Mouse (Mus musculus): ENCODE results near the gene C1qbp. TPM values are rescaled to one million over a fixed set of nuclear protein-coding genes. Genes with fewer than 3 reads are reported as not detected.
A peak's percentile ranks its signal among the peaks of the same experiment; 100 is the strongest.

Gene C1qbp
- total RNA-seq, 2 experiments from 2014 or later, result 96.4 to 97.1 TPM

DNA sequence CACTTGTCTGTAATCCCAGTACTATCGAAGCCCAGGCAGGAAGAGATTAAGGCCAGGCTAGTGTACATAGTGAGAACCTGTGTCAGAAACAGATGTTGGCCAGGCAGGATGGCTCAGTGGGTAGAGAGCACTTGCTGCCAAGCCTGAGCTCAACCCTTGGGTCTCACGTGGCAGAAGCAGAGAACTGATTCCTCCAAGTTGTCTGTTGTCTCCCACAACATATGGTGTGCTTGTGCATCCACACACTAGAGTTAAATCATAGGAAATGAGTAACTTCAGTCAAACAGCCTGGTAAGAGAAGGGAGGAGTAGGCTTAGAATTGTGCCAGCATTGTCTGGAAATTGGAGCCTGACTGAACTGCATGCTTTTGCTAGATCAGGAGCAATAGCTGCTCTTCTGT, 7.6 kb downstream of the C1qbp start:
- no peak for DNase-seq (ENCODE audit: low spot score in 2 of 2)

DNA sequence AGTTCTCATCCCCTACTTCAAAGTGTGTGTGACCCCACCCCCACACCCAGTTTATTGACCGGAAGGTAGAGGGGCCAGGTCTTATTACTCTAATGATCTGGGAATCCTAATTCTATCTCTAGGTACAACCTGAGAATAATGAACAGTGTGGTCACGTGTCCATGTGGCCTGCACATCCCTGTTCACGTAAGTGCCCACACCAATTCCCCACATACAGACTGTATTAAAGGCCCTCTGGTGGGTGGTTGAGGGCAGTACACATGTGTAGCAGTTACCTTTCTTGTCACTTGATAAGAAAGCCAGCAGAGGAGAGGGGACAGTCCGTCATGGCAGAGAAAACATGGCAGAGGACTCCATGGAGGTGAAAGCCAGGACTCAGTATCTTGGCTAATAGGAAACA, 8.9 kb downstream of the C1qbp start:
- DNase-seq (ENCODE audit: low spot score in 2 of 2), result no peak

DNA sequence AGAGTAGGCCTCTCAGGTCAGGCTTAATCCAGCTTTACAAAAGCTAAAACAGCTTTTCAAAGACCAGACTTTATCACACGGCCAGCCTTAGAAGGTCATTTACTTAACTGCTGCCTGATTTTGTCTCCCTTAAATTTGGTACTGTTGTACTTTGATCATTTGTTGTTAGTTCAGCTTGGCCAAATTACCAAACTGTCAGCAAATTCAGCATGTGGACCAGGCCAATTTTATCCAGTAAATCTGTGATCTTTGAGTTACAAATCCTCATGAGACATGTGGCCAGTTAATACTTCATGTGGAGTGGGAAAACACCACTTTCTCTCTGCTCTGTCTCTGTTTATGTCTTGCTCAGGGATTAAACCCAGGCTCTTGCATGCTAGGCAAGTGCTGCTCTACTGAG, 10.2 kb downstream of the C1qbp start:
- no peak for DNase-seq (ENCODE audit: low spot score in 2 of 2)

DNA sequence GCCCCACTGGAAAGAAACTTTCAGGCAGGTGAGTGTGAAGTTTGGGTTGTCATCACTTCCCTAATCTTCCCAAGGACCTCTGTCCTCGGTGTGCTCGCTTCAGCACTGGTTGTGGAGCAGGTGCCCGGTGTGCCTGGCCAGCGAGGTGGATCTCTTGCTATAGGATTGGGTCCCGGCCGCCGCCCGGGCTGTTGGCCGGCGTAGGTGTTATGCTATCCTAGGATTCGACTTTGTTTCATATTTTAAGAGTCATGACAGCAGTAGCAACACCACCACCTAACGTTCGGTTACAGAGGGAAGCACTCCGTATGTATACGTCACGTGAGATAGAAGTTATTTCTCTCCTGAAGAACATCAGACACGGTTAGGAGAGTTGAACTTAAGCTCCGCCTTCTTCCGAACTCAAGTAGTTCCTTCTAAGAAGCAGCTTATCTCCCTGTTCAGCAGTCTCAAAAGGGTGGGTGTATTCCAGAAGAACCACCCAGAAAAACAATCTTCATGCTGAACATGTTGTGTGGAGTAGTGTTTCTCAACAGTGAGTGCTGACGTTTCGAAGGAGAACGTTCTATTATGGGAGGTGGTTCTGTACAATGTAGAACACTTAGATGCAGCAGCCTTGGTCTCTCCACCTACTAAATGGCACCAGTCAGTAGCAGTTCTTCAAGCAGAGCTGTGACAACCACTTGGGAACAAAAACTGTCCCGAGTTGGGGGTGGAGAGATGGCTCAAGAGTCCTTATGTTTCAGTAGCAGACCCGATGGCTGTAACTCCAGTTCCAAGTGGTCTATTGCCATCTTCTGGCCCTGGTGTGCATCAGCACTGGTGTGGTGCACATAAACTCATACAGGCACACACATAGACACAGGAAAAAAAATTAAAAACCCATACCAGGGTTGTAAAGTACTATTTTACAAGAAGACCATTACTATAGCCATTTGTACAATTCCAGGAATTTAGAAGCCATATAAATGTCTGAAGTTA, 12.0 kb downstream of the C1qbp start:
- DNase-seq (ENCODE audit: low spot score in 2 of 2), result no peak

DNA sequence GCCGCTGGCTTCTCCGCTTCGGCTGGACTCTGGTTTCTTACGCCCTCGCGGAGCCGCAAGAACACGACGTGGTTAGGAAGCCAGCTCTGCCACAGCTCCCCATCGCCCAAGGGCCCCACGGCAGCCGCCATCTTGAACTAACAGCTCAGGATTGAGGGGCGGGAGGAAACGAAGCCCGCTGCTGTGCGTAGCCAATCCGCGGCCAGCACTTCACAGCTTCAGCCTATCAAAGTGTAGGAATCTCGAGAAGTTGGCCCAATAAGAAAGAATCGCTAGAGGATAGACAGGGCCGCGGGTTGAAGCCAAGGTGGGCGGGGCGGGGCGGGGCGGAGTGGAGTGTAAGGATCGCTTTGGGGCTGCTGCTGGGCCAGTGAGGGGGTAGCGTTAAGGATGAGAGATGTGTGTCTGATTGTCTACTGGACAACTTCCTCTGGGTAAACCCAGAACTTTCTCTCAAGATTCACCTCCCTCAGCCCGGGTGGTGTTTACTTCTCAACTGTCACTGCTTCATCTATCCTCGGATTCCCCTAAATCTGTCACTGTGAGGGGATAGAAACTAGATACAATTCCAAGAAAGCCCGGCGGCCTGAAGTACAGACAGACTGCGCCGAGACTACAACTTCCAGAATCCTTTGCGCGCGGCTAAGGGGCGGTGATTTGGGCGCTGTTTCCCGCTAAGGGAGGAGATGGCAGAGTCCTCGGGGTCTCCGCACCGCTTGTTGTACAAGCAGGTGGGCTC, 12.8 kb downstream of the C1qbp start, which contains the start of the genes Nup88 and Rpain:
TSS of gene Nup88 (minus strand) at position 153 of the 739 bp plus-strand sequence.
TSS of gene Rpain (plus strand) at position 393 of the 739 bp plus-strand sequence.
- peak; percentile 90 to 92 for DNase-seq (ENCODE audit: low spot score in 2 of 2)

DNA sequence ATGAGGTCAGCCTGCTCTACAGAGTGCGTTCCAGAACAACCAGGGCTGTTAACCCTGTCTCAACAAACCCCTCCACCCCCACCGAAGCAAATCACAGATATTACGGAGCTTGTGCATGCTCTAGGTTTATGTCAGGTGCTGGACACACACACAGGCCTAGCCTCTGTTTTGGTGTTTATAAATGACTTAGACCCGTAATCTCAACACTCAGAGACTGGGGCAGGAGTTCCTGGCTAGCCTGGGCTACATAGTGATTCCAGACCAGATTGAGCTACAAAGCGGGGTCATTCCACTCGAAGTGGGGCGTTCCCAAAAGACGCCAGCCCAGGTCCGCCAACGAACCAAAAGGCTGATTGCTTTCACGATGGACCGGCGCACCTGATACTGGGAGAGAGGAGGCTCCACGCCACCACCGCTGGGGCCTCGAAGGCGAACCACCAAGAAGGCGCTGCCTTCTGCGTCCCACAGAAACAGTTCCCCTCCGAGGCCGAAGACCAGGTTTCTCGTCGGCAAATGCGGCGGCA, 13.5 kb downstream of the C1qbp start:
- no peak for DNase-seq (ENCODE audit: low spot score in 2 of 2)

DNA sequence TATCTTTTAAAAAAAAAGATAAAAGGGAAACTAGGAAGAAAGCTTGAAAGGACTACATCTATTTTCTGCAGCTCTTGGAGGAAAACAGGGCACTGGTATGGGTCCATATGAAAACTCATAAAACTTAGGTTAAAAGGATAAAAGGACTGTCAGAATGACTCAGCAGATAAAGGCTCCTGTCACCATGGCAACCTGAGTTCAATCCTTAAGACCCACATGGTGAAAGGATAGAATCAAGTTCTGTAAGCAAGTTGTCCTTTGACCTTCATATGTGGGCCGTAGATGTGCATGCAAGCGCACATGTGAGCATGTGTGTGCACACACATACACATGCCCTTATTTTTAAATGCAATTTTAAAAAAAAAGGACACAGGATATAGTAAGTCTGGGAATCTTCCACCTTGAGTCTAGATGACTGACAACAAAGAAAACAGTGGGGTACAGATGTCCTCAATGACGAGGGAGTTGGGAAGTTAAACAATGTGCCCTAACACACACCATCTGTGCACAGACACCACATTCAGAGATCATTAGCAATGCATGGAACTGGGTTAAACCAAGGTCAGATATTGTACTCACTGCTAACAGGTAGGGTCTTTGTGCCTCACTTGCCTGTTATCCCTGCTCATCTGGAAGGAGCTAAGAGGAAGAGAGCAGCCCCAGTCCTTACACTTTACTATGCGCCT, 18.5 kb downstream of the C1qbp start:
- no peak for DNase-seq (ENCODE audit: low spot score in 2 of 2)

DNA sequence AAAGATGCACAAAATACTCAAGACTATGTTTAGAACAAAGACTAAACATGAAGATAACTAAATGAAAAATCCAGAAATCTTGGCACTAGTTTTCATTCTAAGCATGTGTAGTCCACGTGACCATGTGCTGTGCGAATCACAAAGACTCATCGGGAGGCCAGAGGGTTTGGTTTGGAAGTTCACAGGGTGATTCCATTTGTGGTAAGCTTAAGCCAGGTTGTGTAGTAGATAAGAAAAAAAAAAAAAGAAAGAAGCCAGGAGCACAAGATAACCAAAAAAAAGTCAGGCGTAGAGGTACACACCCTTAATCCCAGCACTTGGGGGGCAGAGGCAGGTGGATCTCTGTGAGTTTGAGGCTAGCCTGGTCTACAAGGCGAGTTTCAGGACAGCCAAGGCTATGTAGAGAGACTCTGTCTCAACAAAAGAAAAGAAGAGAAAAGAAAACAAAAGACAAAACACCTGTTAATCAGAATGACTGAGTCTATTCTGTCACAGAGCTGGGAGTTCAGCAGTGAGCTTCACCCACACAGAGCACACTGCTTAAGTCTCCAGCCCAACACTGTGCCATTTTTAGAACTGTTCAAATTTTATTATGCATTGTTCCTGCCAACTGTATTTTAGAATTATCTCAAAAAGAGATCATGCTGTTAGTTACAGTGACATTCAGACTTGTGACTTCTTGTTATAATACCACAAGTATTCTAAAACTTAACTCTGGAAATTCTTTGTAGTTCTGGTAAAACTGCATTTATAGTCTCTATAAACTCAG, 21.9 kb downstream of the C1qbp start:
- DNase-seq (ENCODE audit: low spot score in 2 of 2), result no peak

DNA sequence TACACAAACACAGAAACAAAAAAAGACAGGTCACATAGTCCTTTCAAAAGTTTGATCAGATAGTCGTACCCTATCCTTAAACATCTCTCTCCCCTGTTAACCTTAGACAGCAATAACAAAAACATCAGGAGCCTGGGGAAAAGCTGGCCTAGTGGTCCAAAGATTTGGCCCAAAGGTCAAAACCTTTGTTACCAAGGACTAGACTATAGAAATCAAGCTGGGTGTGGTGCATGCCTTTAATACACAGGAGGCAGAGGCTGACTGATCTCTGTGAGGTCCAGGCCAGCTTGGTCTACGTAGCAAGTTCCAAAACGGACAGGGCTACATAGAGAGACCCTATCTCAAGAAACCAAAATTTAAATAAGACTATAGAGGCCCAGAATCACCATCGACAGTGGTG, 28.1 kb downstream of the C1qbp start:
- DNase-seq (ENCODE audit: low spot score in 2 of 2), result no peak

DNA sequence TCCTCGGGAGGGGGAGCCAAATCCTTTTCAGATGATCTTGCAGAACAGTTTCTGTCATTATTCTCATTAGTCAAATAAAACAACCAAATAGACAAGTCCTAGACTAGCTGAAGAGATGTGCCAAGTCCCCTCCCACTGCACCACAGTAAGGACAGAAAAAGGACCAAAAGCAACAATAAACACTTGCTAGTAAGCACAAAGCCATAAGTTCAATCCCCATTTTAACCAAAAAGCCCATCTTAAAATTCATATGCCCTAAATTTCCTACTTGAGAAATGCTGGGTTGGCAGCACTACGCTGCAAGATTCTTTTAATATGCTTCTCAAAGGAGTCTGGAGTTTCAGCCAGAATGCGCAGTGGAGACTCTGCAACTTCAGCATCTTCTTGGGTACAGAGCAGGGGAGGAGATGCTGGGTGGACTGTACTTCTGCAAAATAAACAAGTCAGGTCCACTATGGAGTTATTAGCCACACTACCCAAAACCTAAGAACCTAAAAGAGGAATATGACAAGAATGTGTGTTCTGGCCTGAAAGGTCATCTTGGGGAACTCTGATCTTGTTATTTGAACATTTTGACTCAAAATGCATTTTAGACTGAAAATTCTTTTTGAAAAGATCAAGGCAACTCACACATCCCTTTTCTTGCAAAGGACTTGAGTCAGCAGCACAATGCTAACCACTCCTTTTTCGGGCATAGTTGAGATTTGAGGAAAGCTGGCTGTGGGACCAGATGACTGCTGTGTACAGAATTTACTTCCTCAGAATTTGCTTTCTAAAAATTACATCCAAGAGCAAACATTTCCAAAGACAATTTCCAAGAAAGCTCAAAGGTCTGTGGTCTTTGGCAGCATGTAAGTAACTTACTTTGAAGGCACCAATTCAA, 37.6 kb downstream of the C1qbp start:
- no peak for DNase-seq (ENCODE audit: low spot score in 2 of 2)

DNA sequence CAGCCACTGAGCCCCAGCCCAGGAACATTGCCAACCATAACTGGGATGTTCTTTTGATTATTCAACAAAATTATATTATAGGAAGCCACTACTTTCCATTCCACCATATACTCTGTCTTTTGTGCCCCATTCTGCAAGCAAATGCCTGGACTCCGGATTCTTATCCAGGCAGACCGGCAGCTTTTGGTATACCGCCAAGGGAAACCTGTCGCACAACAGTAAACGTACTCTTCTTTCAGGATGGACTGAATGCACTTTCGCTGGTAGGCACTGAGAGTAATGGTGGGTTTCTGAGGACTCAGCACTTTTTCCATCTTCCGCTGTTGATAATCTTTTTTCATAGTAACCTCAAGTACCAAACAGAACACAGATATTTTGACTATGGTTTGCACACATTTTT, 39.2 kb downstream of the C1qbp start:
- no peak for DNase-seq (ENCODE audit: low spot score in 2 of 2)

DNA sequence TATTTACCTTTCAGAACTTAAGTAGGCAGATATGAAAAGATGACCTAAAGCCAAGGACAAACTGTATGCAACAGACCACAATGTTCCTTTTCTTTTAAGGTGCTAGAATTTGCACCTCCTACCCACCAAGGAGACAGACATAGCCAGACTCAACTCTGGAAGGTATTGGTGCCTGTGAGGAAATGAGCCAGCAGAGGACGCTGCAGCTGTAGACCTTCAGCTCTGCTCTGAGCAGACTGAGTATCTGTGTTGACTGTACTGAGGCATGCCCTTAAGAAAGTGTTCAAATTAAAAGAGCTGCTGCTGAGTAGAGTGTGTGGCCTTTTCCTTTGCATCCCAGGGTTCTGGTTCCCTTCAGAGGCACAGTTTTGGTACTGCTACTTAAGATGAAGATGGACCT, 40.2 kb downstream of the C1qbp start:
- DNase-seq (ENCODE audit: low spot score in 2 of 2), result no peak

DNA sequence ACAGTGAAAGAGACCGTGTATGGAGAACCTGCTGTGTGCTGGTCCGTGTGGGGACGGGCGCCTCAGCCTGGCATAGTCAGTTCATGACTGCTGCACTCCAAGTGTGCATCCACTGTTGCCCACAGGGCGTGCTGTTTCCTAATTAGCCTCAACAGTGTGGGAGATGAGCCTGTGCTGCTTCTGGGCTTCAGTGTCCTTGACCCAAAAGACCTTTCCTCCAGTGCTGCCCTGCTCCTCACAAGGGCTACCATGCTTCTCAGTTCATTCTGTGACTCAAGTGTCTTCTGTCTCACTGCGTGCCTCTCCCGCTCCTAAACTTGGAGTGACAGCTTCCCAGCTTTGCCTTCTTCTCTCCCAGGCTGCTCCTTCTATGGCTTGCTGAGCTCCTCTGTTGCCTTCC, 47.5 kb downstream of the C1qbp start:
- no peak for DNase-seq (ENCODE audit: low spot score in 2 of 2)

DNA sequence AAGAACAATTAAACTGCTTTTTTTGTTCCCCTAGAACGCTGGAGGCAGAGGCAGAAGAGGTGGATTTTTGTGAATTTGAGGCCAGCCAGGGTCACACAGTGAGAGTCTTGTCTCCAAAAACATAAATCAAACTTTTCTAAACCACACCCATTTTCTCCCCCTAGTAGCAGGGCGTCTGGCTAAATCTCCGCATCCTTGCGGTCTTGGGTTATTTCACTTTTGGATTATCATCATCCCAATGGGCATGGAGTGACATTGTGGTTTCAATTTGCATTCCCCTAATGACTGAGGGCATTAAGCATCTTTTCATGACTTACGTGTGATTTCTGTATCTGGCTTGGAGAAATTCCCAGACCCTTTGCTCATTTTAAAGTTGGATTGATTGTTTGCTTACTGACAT, 51.4 kb downstream of the C1qbp start:
- no peak for DNase-seq (ENCODE audit: low spot score in 2 of 2)

Other genes with a start within 250 kb of the C1qbp start
- 10 to 100 TPM; 17.2 to 17.9 TPM for gene Zfp3, start 218.8 kb downstream of the C1qbp start, total RNA-seq (2021)
- gene Scimp, start 170.4 kb downstream of the C1qbp start, total RNA-seq (2021), result not detected
- gene Rabep1, start 138.2 kb downstream of the C1qbp start, total RNA-seq (2021), result 100 to 1,000 TPM; 140 TPM
- 10 to 100 TPM; 52.0 to 52.5 TPM for gene Nup88, start 13.1 kb downstream of the C1qbp start, total RNA-seq (2021)
- gene Rpain, start 12.8 kb downstream of the C1qbp start, total RNA-seq (2021), result 10 to 100 TPM; 39.6 to 42.2 TPM
- 10 to 100 TPM; 25.9 to 27.0 TPM for gene Dhx33, start 21.4 kb upstream of the C1qbp start, total RNA-seq (2021)
- gene Mis12, start 36.6 kb upstream of the C1qbp start, total RNA-seq (2021), result 10 to 100 TPM; 20.4 to 20.8 TPM
- gene Derl2, start 36.8 kb upstream of the C1qbp start, total RNA-seq (2021), result 10 to 100 TPM; 21.0 to 28.8 TPM
- gene 6330403K07Rik, start 50.5 kb upstream of the C1qbp start, total RNA-seq (2021), result 100 to 1,000 TPM; 274 to 322 TPM
- under 1 TPM; 0.58 to 0.87 TPM for gene Nlrp1a, start 161.7 kb upstream of the C1qbp start, total RNA-seq (2021)
- gene Nlrp1b, start 247.7 kb upstream of the C1qbp start, total RNA-seq (2021), result under 1 TPM; 0.09 to 0.26 TPM

All from left cerebral cortex, adult 18-20 months (tissue).